Mouse (Mus musculus): Measurements from ENCODE around the gene Asb4. TPM values are rescaled to one million over a fixed set of nuclear protein-coding genes. Genes with fewer than 3 reads are reported as not detected.
A peak's percentile ranks its signal among the peaks of the same experiment; 100 is the strongest.

The Asb4 gene
- total RNA-seq, 4 experiments from 2014 or later, result 8.2 to 16.9 (median 11.2) TPM

DNA sequence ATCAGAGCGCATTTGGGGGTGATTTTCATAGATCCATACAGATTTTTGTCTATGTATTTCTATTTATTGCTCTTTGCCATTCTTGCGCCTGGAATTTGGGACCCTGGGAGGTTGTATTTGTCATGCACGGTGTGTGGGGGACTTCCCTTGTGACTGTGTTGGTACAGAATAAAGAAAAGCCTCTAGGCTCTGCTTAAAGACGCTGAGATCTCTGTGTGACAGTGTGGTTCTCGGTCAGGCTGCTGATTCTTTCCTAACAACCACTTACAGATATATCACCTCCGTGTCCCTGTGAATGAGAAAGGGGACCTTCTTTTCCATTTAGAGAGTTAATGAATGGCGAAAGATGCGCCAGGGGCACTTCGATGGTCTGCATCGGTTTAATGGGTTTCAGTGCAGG lies 7.8 kb downstream of the Asb4 start:
- no peak for DNase-seq (ENCODE audit: low spot score in 2 of 2)

DNA sequence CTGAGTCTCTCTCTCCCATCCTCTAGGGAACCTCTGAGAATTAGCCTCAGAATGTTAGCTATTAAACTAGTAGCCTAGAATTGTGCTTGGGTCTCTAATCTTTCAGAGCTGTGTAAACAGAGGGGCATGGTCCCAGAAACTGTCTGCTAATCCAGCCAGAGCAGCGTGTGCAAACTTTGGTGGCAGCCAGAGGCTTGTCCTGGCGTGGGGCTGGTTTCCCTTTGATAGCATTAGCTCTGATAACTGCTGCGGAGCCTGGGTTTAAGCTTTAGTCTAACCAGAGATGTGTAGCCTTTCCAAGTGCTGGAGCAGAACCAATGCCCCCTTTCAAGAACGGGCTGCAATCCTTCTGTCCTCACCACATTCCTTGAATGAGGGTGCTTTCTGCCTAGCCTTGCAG lies 11.8 kb downstream of the Asb4 start:
- no peak for DNase-seq (ENCODE audit: low spot score in 2 of 2)

DNA sequence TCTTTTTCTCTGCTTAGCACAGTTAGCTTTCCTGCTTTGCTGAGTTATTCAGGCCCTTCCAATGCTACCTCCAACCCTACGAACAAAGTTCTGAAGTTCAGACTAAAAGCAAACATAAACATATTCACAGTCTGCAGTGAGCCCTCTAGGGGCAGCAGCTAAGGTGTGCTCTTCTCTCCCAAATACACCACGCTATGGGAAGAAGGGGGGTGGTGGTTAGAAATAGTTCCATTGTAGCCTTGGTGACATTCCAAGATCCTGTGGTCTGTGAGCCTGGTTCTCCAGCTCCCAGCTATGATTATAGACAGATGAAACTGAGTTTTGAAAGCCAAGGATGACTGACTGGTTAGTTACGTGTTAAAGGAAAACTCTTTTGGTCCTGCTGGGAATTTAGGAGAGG lies 13.6 kb downstream of the Asb4 start:
- DNase-seq (ENCODE audit: low spot score in 2 of 2), result no peak

- peak; percentile 35 to 54 for DNase-seq (ENCODE audit: low spot score in 2 of 2)
Observed at GRCm38 (mm10) chr6:5401394-5401793, 18.2 kb downstream of the Asb4 start.

GRCm38 (mm10) chr6:5403095-5403815 lies 20.1 kb downstream of the Asb4 start:
- DNase-seq (ENCODE audit: low spot score in 2 of 2), result no peak

GRCm38 (mm10) chr6:5404016-5404415 lies 20.8 kb downstream of the Asb4 start:
- no peak for DNase-seq (ENCODE audit: low spot score in 2 of 2)

- DNase-seq (ENCODE audit: low spot score in 2 of 2), result no peak
Observed at GRCm38 (mm10) chr6:5408451-5409177, 25.4 kb downstream of the Asb4 start.

DNA sequence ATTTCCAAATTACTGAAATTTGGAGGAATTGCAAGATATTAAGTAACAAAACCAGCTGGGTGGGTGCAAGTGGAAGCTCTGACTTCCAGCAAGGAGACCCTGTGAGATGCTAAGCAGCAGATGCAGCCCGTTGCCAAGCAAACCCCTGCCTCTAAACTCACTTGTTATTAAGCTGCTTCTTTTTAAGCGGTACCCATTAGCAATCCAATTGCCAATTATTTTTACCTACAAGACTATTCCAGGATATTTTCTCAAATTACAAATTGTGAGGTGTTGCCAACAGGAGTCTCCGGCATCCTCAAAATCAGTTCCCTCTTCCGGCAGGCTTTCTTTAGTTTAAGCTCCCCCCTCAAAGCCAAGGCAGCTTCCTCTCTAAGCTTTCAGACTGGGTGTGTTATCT lies 26.5 kb downstream of the Asb4 start:
- no peak for DNase-seq (ENCODE audit: low spot score in 2 of 2)

DNA sequence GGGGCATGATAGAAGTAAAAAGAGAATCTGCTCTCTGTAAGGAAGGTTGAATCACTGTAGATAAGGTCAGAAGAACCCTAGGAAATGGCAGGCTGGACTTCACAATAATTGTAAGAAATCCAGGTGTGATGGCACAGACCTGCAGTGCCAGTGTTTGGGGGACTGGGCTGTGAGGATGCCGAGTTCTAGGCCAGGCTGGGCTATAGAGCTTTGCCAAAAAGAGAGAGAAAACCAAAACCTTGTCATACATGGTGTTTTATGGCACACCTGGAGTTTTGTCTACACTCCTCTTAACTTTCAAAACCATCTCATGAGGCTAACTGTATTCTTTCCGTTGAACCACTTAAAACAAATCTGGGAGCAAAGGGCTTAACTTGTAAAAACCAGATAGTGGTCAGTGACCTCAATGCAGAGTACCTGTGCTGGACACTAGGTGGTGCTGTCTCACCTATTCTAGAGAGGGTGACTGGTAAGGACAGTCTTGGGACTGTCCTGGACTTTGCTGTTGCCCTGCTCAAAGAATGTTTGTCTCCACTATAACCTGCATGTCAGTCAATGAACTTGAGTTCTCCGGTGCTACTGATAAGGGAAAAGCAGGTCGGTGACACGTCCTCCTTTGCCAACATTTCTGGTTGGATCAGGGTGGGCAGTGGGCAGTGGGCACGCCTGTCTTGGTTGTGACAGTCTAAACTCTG lies 27.7 kb downstream of the Asb4 start:
- peak; percentile 58 to 65 for DNase-seq (ENCODE audit: low spot score in 2 of 2)

DNA sequence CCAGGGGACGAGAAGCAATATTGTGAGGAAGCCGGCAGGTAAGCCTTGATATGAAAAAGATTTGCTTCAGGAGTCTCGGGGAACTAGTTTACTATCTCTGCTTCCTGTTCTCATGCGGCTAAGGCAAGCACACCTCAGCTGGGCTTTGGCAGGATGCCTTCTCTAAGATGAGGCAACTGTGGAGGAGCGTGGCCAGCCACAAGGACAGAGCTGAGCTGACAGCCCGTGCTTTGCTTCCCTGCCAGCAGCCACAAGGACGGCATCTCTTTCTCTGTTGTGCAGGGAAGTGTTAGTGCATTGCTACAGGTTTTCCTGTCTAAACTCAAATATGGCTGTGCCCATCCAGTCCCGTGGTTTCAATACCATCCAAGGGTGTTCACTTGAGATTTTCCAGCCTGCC lies 30.1 kb downstream of the Asb4 start:
- DNase-seq (ENCODE audit: low spot score in 2 of 2), result peak; percentile 47 to 64

GRCm38 (mm10) chr6:5421442-5421841 lies 38.3 kb downstream of the Asb4 start:
- no peak for DNase-seq (ENCODE audit: low spot score in 2 of 2)

DNA sequence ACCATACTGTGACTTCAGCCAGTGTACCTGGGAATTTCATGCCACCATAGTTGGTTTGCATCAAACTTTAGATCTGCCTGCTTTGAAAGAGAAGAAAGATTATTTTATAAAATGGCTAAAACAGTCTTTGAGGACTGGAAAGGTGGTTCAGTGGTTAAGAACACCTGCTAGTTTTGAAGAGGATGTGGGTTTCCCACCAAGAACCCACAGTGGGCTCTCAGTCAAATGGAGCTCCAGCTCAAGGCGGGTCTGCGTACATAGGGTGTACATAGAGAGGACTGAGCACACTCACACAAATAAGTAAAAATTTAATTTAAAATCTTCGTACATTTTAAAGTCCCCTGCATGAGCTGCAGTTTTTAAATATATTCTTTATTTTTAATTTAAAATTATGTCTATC lies 39.2 kb downstream of the Asb4 start:
- DNase-seq (ENCODE audit: low spot score in 2 of 2), result no peak

DNA sequence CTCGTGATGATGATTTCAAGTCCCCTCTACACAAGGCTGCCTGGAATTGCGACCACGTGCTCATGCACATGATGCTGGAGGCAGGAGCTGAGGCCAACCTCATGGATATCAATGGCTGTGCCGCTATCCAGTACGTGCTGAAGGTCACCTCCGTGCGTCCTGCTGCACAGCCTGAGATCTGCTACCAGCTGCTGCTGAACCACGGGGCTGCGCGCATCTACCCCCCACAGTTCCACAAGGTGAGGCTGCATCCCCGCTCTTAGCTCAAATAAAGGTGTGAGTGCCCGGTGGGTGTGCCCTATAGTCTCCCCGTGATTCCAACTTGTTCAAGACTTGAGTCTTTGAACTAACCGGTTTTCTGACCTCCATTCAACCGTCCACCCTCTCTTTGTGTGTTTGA lies 40.4 kb downstream of the Asb4 start:
- no peak for DNase-seq (ENCODE audit: low spot score in 2 of 2)

DNA sequence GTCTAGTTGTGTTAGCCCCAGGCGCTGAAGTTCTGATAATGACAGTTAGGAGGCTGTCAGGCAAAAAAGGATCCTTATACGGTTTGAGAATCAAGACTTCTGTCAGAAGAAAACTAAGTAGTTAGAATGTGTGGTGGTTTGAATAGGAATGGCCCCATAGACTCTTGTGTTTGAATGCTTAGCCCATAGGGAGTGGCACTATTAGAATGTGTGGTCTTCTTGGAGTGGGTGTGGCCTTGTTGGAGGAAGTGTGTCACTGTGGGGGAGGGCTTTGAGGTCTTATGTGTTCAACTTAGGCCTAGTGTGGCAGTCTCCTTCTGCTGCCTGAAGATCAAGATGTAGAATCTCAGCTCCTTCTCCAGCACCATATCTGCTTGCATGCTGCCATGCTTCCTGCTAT lies 43.8 kb downstream of the Asb4 start:
- DNase-seq (ENCODE audit: low spot score in 2 of 2), result no peak

DNA sequence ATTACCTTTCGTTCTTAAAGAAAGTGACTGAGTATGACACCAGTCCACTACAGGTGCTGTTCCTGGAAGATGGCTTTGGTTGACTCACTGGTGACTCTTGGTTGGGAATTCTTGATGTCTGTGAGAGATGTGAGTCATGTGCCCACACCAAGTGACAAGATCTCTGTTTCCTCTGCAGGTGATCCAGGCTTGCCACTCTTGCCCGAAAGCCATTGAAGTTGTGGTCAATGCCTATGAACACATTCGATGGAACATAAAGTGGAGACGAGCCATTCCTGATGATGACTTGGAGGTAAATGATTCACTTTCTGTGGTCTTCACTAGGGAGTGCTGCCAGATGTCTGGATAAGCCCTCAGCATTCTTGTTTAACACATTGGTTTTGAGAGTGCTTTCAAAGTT lies 46.4 kb downstream of the Asb4 start:
- no peak for DNase-seq (ENCODE audit: low spot score in 2 of 2)

DNA sequence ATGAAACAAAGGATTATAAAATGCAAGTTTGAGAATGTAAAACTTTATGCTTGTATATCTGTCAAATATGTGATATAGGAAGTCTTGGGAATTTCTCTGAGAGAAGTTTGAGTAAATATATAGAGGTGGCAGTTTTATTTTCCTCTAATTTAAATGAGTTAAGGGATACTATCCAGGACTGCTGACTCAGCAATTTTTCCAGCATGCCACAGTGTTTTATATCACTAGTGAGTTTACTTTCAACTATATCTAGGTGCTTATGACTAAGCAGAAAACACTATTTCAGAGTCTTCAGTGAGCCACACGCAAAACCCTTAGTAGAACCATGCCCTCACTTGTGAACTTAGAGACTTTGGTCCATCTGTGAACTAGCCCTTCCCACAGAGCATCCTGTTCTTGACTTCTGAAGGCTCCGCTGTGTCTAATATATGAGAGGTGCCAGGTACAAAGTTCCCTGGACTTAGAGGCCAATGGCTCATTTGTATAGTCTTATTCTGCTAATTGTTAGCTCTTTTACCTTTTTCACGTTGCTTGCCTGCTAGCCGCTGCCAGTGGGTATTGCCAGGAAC lies 46.9 kb downstream of the Asb4 start:
- no peak for DNase-seq (ENCODE audit: low spot score in 2 of 2)

DNA sequence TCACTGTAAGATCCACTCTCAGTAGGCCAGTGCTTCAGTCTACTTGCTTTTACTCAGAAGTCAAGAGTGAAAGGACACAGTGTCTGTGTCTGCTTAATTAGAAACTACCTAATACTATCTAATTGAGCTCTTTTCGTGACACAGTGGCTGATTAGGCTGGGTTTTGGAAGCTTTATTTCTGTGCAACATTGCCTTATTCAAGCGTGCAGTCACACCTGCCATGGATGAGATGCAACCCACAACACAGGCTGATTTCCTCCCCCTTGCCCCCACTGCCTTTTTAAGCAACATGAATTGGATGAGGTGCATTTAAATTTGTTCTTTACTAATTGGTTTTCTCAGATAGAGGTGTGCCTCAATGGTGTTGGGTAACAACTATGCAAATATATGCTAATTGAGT lies 50.7 kb downstream of the Asb4 start:
- no peak for DNase-seq (ENCODE audit: low spot score in 2 of 2)

- no peak for DNase-seq (ENCODE audit: low spot score in 2 of 2)
Observed at GRCm38 (mm10) chr6:5437757-5438156, 54.6 kb downstream of the Asb4 start.

GRCm38 (mm10) chr6:5441221-5441620 lies 58.0 kb downstream of the Asb4 start:
- no peak for DNase-seq (ENCODE audit: low spot score in 2 of 2)

DNA sequence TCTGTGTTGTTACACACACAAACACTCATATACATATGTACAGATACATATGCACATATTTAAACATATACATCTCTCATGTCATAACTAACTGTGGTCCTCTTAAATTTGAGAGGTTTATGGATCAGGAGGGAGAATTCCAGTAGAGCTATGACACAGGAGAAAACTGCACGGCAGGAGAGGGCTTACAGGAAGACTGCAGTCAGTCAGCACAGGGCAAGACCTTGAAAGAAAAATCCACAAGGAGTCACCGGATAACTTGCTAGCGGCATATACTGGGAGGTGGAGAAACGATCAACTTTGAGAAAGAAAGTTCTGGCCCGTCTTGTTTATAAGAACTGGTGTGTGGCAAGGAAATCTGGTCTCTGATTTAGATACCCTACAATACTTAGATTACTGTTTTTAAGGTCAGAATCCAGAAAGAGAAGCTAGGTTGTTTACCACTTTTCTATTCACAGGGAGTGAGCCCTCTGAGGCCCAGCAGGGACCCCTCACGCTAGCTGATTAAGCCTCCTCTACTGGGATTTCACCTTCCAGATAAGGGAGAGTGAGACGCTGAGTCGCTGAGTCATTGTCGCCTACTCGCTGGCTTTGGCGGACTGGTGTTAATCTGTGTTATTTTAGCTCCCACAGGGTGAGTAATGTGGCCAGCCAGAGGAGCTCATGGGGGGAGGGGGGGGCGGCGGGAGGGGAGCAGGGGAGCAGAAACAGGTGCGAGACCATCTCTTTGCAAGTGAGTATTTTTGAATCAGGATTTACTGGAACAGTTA lies 59.3 kb downstream of the Asb4 start:
- DNase-seq (ENCODE audit: low spot score in 2 of 2), result peak; percentile 23 to 33

- peak; percentile 12 to 21 for DNase-seq (ENCODE audit: low spot score in 2 of 2)
Observed at GRCm38 (mm10) chr6:5443104-5443863, 60.1 kb downstream of the Asb4 start.
